Mouse (Mus musculus) stomach, embryonic 15.5 days (tissue): ENCODE results near the gene Gng11. TPM values are rescaled to one million over a fixed set of nuclear protein-coding genes. Genes with fewer than 3 reads are reported as not detected.
A peak's percentile ranks its signal among the peaks of the same experiment; 100 is the strongest.

ENCODE experiments used
- ATAC-seq: fragments of 200-750 bp; cut with Nextera tagmentation; 2 replicates; pipeline ENCODE4 v1.8.0; 2017; ENCODE audit warnings: low read depth, moderate number of reproducible peaks, moderate TSS enrichment; ENCODE audit not compliant: insufficient read depth, low FRiP score
- H3K27ac ChIP-seq: fragments of 300-500 bp; sonication (generic); 2 replicates; pipeline ENCODE4 v1.5.1; 2015; ENCODE audit warnings: mild to moderate bottlenecking, inconsistent platforms
- H3K27me3 ChIP-seq: fragments of 300-500 bp; sonication (generic); replicated peaks from 2 replicates; pipeline ENCODE4 v1.6.1; 2015; ENCODE audit warnings: inconsistent platforms
- H3K36me3 ChIP-seq: fragments of 300-500 bp; sonication (generic); 2 replicates; pipeline ENCODE4 v1.6.1; 2015; ENCODE audit warnings: inconsistent platforms
- H3K4me1 ChIP-seq: fragments of 300-500 bp; sonication (generic); 2 replicates; pipeline ENCODE4 v1.6.1; 2015; ENCODE audit warnings: inconsistent platforms
- H3K4me2 ChIP-seq: fragments of 300-500 bp; sonication (generic); 2 replicates; pipeline ENCODE4 v1.6.1; 2015; ENCODE audit warnings: mild to moderate bottlenecking, inconsistent platforms
- H3K4me3 ChIP-seq: fragments of 300-500 bp; sonication (generic); replicated peaks from 2 replicates; pipeline ENCODE4 v1.5.1; 2015; ENCODE audit warnings: inconsistent platforms
- H3K9ac ChIP-seq: fragments of 300-500 bp; sonication (generic); 2 replicates; pipeline ENCODE4 v1.6.1; 2015; ENCODE audit warnings: inconsistent platforms
- H3K9me3 ChIP-seq: fragments of 300-500 bp; sonication (generic); 2 replicates; pipeline ENCODE4 v1.6.1; 2016; ENCODE audit warnings: inconsistent platforms
- WGBS: fragments of 180-500 bp; shearing (Covaris S2); methylation state at CpG from one replicate; pipeline ENCODE4 v1.1.7; 2015; 5-methylcytosine and 5-hydroxymethylcytosine counted together
- polyA plus RNA-seq: library from polyadenylated mRNA; unstranded; fragments of >200 nt; fragmentation: Nextera tagmentation; extraction: Ambion mirVana; gene quantifications from 2 replicates; pipeline ENCODE4 v1.2.1, GENCODE M21; 2015

The Gng11 gene
- 85.2 and 86.5 TPM in 2 replicates for polyA plus RNA-seq

GRCm38 (mm10) chr6:4003890-4004306 is at the start of gene Gng11:
Gene Gng11, plus strand, starts transcription at chr6:4003904.
- no peaks in the 10 kb centered on the region for H3K4me1 ChIP-seq
- H3K9me3 ChIP-seq = no peaks in the 10 kb centered on the region
- peak within 1 kb of the TSS; percentile 54 for H3K4me3 ChIP-seq
- H3K36me3 ChIP-seq = no peaks in the 10 kb centered on the region
- H3K9ac ChIP-seq = peak within 1 kb of the TSS; percentile 23
- peak within 1 kb of the TSS; percentile 87 for H3K27ac ChIP-seq
- H3K27me3 ChIP-seq = no peaks in the 10 kb centered on the region
- peak within 1 kb of the TSS; percentile 77 for H3K4me2 ChIP-seq
- ATAC-seq = peak; percentile 84
- under 1% methylated on average over 19 of the region's 19 CpGs for WGBS

GRCm38 (mm10) chr6:3954969-3955368 is 48.7 kb upstream of the Gng11 start:
- no peaks in the 10 kb centered on the region for H3K4me1 ChIP-seq
- H3K27me3 ChIP-seq = no peaks in the 10 kb centered on the region
- H3K4me2 ChIP-seq = no peak overlapping the region
- H3K9me3 ChIP-seq = no peaks in the 10 kb centered on the region
- WGBS = 38% methylated on average over 4 of the region's 4 CpGs
- no peak overlapping the region for H3K4me3 ChIP-seq
- H3K27ac ChIP-seq = no peak overlapping the region
- no peak for ATAC-seq
- no peak overlapping the region for H3K9ac ChIP-seq
- H3K36me3 ChIP-seq = no peaks in the 10 kb centered on the region

- Histone ChIP-seq H3K4me2 (peak overlapping the region; percentile 48), H3K36me3 (no peaks in the 10 kb centered on the region), H3K9me3 (no peaks in the 10 kb centered on the region), H3K9ac (no peak overlapping the region), H3K4me1 (no peaks in the 10 kb centered on the region), H3K27me3 (no peaks in the 10 kb centered on the region), H3K4me3 (peak overlapping the region; percentile 23), H3K27ac (no peak overlapping the region)
- 23% methylated on average over 31 of the region's 31 CpGs for WGBS
- ATAC-seq = no peak
These were observed 35.8 kb upstream of the Gng11 start for GRCm38 (mm10) chr6:3967676-3968626.

- no peaks in the 10 kb centered on the region for H3K36me3 ChIP-seq
- no peak overlapping the region for H3K4me2 ChIP-seq
- no peaks in the 10 kb centered on the region for H3K9me3 ChIP-seq
- WGBS = 70% methylated on average over 1 of the region's 1 CpGs
- H3K9ac ChIP-seq = no peak overlapping the region
- no peaks in the 10 kb centered on the region for H3K4me1 ChIP-seq
- no peak overlapping the region for H3K27ac ChIP-seq
- H3K4me3 ChIP-seq = no peak overlapping the region
- H3K27me3 ChIP-seq = no peaks in the 10 kb centered on the region
- ATAC-seq = no peak
These were observed 30.0 kb upstream of the Gng11 start for GRCm38 (mm10) chr6:3973679-3974078.

GRCm38 (mm10) chr6:3982661-3983284 is 20.9 kb upstream of the Gng11 start:
- WGBS = 78% methylated on average over 5 of the region's 5 CpGs
- Histone ChIP-seq H3K9ac (no peak overlapping the region), H3K4me1 (no peaks in the 10 kb centered on the region), H3K4me3 (no peak overlapping the region), H3K27ac (no peak overlapping the region), H3K4me2 (no peak overlapping the region), H3K36me3 (no peaks in the 10 kb centered on the region), H3K9me3 (no peaks in the 10 kb centered on the region), H3K27me3 (no peaks in the 10 kb centered on the region)
- no peak for ATAC-seq

GRCm38 (mm10) chr6:3988750-3989149 is 15.0 kb upstream of the Gng11 start, which contains the start of gene Tfpi2:
Gene Tfpi2, minus strand, starts transcription at chr6:3988919.
- Histone ChIP-seq H3K9me3 (no peaks in the 10 kb centered on the region), H3K36me3 (no peaks in the 10 kb centered on the region), H3K9ac (no peak within 1 kb of the TSS), H3K4me2 (no peak within 1 kb of the TSS), H3K27ac (no peak within 1 kb of the TSS), H3K27me3 (no peaks in the 10 kb centered on the region), H3K4me1 (no peaks in the 10 kb centered on the region), H3K4me3 (no peak within 1 kb of the TSS)
- ATAC-seq = peak; percentile 60; the same call in 1 of the 2 replicates
- WGBS = 61% methylated on average over 3 of the region's 3 CpGs

- 80% methylated on average over 6 of the region's 6 CpGs for WGBS
- H3K27me3 ChIP-seq = no peaks in the 10 kb centered on the region
- no peak within 1 kb of the TSS for H3K4me2 ChIP-seq
- ATAC-seq = no peak
- no peak within 1 kb of the TSS for H3K4me3 ChIP-seq
- no peaks in the 10 kb centered on the region for H3K9me3 ChIP-seq
- no peak within 1 kb of the TSS for H3K27ac ChIP-seq
- no peak within 1 kb of the TSS for H3K9ac ChIP-seq
- H3K36me3 ChIP-seq = no peaks in the 10 kb centered on the region
- H3K4me1 ChIP-seq = no peaks in the 10 kb centered on the region
These were observed 10.2 kb upstream of the Gng11 start, which contains the start of gene Gngt1 for GRCm38 (mm10) chr6:3993492-3993891. Gene Gngt1, plus strand, starts transcription at chr6:3993792.

- H3K27ac ChIP-seq = no peak overlapping the region
- H3K4me3 ChIP-seq = no peak overlapping the region
- H3K9me3 ChIP-seq = no peaks in the 10 kb centered on the region
- 69% methylated on average over 4 of the region's 4 CpGs for WGBS
- H3K9ac ChIP-seq = no peak overlapping the region
- no peaks in the 10 kb centered on the region for H3K36me3 ChIP-seq
- H3K4me1 ChIP-seq = no peaks in the 10 kb centered on the region
- H3K27me3 ChIP-seq = no peaks in the 10 kb centered on the region
- no peak for ATAC-seq
- H3K4me2 ChIP-seq = no peak overlapping the region
These were observed 5.6 kb upstream of the Gng11 start for GRCm38 (mm10) chr6:3998089-3998488.

GRCm38 (mm10) chr6:3999296-3999695 is 4.4 kb upstream of the Gng11 start:
- no peaks in the 10 kb centered on the region for H3K27me3 ChIP-seq
- H3K9ac ChIP-seq = no peak overlapping the region
- WGBS = 63% methylated on average over 6 of the region's 6 CpGs

GRCm38 (mm10) chr6:4000716-4001115 is 3.0 kb upstream of the Gng11 start:
- Histone ChIP-seq H3K4me1 (no peaks in the 10 kb centered on the region), H3K9ac (no peak overlapping the region), H3K27ac (no peak overlapping the region), H3K27me3 (no peaks in the 10 kb centered on the region), H3K9me3 (no peaks in the 10 kb centered on the region), H3K36me3 (no peaks in the 10 kb centered on the region), H3K4me3 (no peak overlapping the region), H3K4me2 (no peak overlapping the region)
- WGBS = 77% methylated on average over 3 of the region's 3 CpGs
- ATAC-seq = no peak

More at GRCm38 (mm10) chr6:3999296-3999695, 4.4 kb upstream of the Gng11 start:
- no peak overlapping the region for H3K4me3 ChIP-seq
- no peak for ATAC-seq
- no peaks in the 10 kb centered on the region for H3K4me1 ChIP-seq
- H3K36me3 ChIP-seq = no peaks in the 10 kb centered on the region
- no peaks in the 10 kb centered on the region for H3K9me3 ChIP-seq
- no peak overlapping the region for H3K27ac ChIP-seq
- H3K4me2 ChIP-seq = no peak overlapping the region

- WGBS = 25% methylated on average over 4 of the region's 4 CpGs
- Histone ChIP-seq H3K27ac (peak overlapping the region; percentile 72; the same call in 1 of the 2 replicates), H3K9me3 (no peaks in the 10 kb centered on the region), H3K36me3 (no peaks in the 10 kb centered on the region), H3K4me1 (no peaks in the 10 kb centered on the region), H3K27me3 (no peaks in the 10 kb centered on the region), H3K4me2 (peak overlapping the region; percentile 77; the same call in 1 of the 2 replicates), H3K4me3 (peak overlapping the region; percentile 54), H3K9ac (no peak overlapping the region)
- ATAC-seq = peak; percentile 37; the same call in 1 of the 2 replicates
These were observed 259 bp upstream of the Gng11 start for GRCm38 (mm10) chr6:4003445-4003844.

- Histone ChIP-seq H3K4me1 (no peaks in the 10 kb centered on the region), H3K9ac (no peak overlapping the region), H3K4me2 (peak overlapping the region; percentile 77; the same call in 1 of the 2 replicates), H3K27me3 (no peaks in the 10 kb centered on the region), H3K27ac (no peak overlapping the region), H3K4me3 (peak overlapping the region; percentile 54; the same call in 1 of the 2 replicates), H3K36me3 (no peaks in the 10 kb centered on the region), H3K9me3 (no peaks in the 10 kb centered on the region)
- 45% methylated on average over 2 of the region's 2 CpGs for WGBS
- ATAC-seq = no peak
These were observed 1.1 kb downstream of the Gng11 start for GRCm38 (mm10) chr6:4004808-4005207.
